Mouse (Mus musculus) neural tube, embryonic 15.5 days (tissue): ENCODE measurements at regions not wholly inside any gene's neighbourhood (a gene's known extent, or its start where the extent isn't known, plus 50 kb on each side); places are given as distances from the start of the nearest gene placed in this dataset.

Source experiments
- ATAC-seq: fragments of 200-750 bp; cut with Nextera tagmentation; 2 replicates; pipeline ENCODE4 v1.8.0; 2017; ENCODE audit warnings: mild to moderate bottlenecking, moderate TSS enrichment, moderate library complexity; ENCODE audit not compliant: low FRiP score
- H3K27ac ChIP-seq: fragments of 300-500 bp; sonication (generic); replicated peaks from 2 replicates; pipeline ENCODE4 v1.5.1; 2015; ENCODE audit warnings: mild to moderate bottlenecking, inconsistent platforms
- H3K27me3 ChIP-seq: fragments of 300-500 bp; sonication (generic); replicated peaks from 2 replicates; pipeline ENCODE4 v1.6.1; 2015; ENCODE audit warnings: inconsistent platforms
- H3K36me3 ChIP-seq: fragments of 300-500 bp; sonication (generic); 2 replicates; pipeline ENCODE4 v1.6.1; 2015; ENCODE audit warnings: inconsistent platforms
- H3K4me1 ChIP-seq: fragments of 300-500 bp; sonication (generic); 2 replicates; pipeline ENCODE4 v1.6.1; 2015; ENCODE audit warnings: inconsistent platforms
- H3K4me2 ChIP-seq: fragments of 300-500 bp; sonication (generic); 2 replicates; pipeline ENCODE4 v1.6.1; 2015; ENCODE audit warnings: inconsistent platforms, mild to moderate bottlenecking, moderate library complexity
- H3K4me3 ChIP-seq: fragments of 300-500 bp; sonication (generic); replicated peaks from 2 replicates; pipeline ENCODE4 v1.5.1; 2015; ENCODE audit warnings: mild to moderate bottlenecking, inconsistent platforms
- H3K9ac ChIP-seq: fragments of 300-500 bp; sonication (generic); replicated peaks from 2 replicates; pipeline ENCODE4 v1.6.1; 2015; ENCODE audit warnings: mild to moderate bottlenecking, inconsistent platforms
- H3K9me3 ChIP-seq: fragments of 300-500 bp; sonication (generic); replicated peaks from 2 replicates; pipeline ENCODE4 v1.6.1; 2016; ENCODE audit warnings: inconsistent platforms
- WGBS: fragments of 180-500 bp; shearing (Covaris S2); methylation state at CpG from one replicate; pipeline ENCODE4 v1.1.7; 2015; ENCODE audit warnings: mixed read lengths; 5-methylcytosine and 5-hydroxymethylcytosine counted together

- ATAC-seq: no peak
- Histone ChIP-seq H3K9me3 (no peaks in the 10 kb centered on the region), H3K9ac (no peak overlapping the region), H3K4me3 (no peak overlapping the region), H3K4me1 (peaks cover 4% of the 10 kb centered on the region; the same call in 1 of the 2 replicates), H3K27me3 (no peaks in the 10 kb centered on the region), H3K36me3 (no peaks in the 10 kb centered on the region), H3K4me2 (no peak overlapping the region), H3K27ac (no peak overlapping the region)
- WGBS: 98% methylated on average over 3 of the region's 3 CpGs
Observed at GRCm38 (mm10) chr12:71630386-71630785, 200.5 kb upstream of the Daam1 start.

GRCm38 (mm10) chr12:71636300-71636699, 194.6 kb upstream of the Daam1 start:
- Histone ChIP-seq H3K9ac (no peak overlapping the region), H3K4me3 (no peak overlapping the region), H3K36me3 (no peaks in the 10 kb centered on the region), H3K27ac (no peak overlapping the region), H3K4me2 (no peak overlapping the region), H3K9me3 (no peaks in the 10 kb centered on the region), H3K27me3 (no peaks in the 10 kb centered on the region), H3K4me1 (peaks cover 8% of the 10 kb centered on the region; the same call in 1 of the 2 replicates)
- no peak for ATAC-seq
- 84% methylated on average over 6 of the region's 6 CpGs for WGBS

- ATAC-seq: no peak
- H3K9ac ChIP-seq: no peak overlapping the region
- no peak overlapping the region for H3K4me2 ChIP-seq
- no peak overlapping the region for H3K4me3 ChIP-seq
- H3K4me1 ChIP-seq: peaks cover 10% of the 10 kb centered on the region
- H3K36me3 ChIP-seq: no peaks in the 10 kb centered on the region
- no peak overlapping the region for H3K27ac ChIP-seq
- 80% methylated on average over 3 of the region's 3 CpGs for WGBS
- H3K27me3 ChIP-seq: no peaks in the 10 kb centered on the region
- H3K9me3 ChIP-seq: no peaks in the 10 kb centered on the region
Observed at GRCm38 (mm10) chr12:71637248-71637647, 193.6 kb upstream of the Daam1 start.

GRCm38 (mm10) chr12:71638246-71638645, 192.6 kb upstream of the Daam1 start:
- WGBS: 51% methylated on average over 8 of the region's 8 CpGs
- no peak overlapping the region for H3K27ac ChIP-seq
- H3K9ac ChIP-seq: no peak overlapping the region
- H3K4me2 ChIP-seq: no peak overlapping the region
- ATAC-seq: no peak
- no peaks in the 10 kb centered on the region for H3K27me3 ChIP-seq
- H3K4me1 ChIP-seq: peaks cover 17% of the 10 kb centered on the region
- no peaks in the 10 kb centered on the region for H3K9me3 ChIP-seq
- no peaks in the 10 kb centered on the region for H3K36me3 ChIP-seq
- H3K4me3 ChIP-seq: no peak overlapping the region

- Histone ChIP-seq H3K4me3 (no peak overlapping the region), H3K9me3 (no peaks in the 10 kb centered on the region), H3K36me3 (no peaks in the 10 kb centered on the region), H3K27me3 (no peaks in the 10 kb centered on the region), H3K4me1 (peaks cover 17% of the 10 kb centered on the region), H3K4me2 (no peak overlapping the region), H3K27ac (no peak overlapping the region), H3K9ac (no peak overlapping the region)
- WGBS: 53% methylated on average over 10 of the region's 10 CpGs
- ATAC-seq: no peak
Observed at GRCm38 (mm10) chr12:71640058-71640501, 190.8 kb upstream of the Daam1 start.

- no peak overlapping the region for H3K4me2 ChIP-seq
- peaks cover 17% of the 10 kb centered on the region for H3K4me1 ChIP-seq
- no peak for ATAC-seq
- no peak overlapping the region for H3K4me3 ChIP-seq
- no peak overlapping the region for H3K27ac ChIP-seq
- H3K9me3 ChIP-seq: no peaks in the 10 kb centered on the region
- H3K9ac ChIP-seq: no peak overlapping the region
- 90% methylated on average over 2 of the region's 2 CpGs for WGBS
- H3K36me3 ChIP-seq: no peaks in the 10 kb centered on the region
- no peaks in the 10 kb centered on the region for H3K27me3 ChIP-seq
Observed at GRCm38 (mm10) chr12:71641486-71641885, 189.4 kb upstream of the Daam1 start.

- no peak overlapping the region for H3K27ac ChIP-seq
- H3K4me2 ChIP-seq: no peak overlapping the region
- no peaks in the 10 kb centered on the region for H3K27me3 ChIP-seq
- no peaks in the 10 kb centered on the region for H3K36me3 ChIP-seq
- H3K9me3 ChIP-seq: no peaks in the 10 kb centered on the region
- H3K4me1 ChIP-seq: peaks cover 17% of the 10 kb centered on the region
- H3K4me3 ChIP-seq: no peak overlapping the region
- no peak for ATAC-seq
- 79% methylated on average over 8 of the region's 8 CpGs for WGBS
- no peak overlapping the region for H3K9ac ChIP-seq
Observed at GRCm38 (mm10) chr12:71642797-71643337, 188.0 kb upstream of the Daam1 start.

GRCm38 (mm10) chr12:71651251-71651650, 179.6 kb upstream of the Daam1 start:
- no peaks in the 10 kb centered on the region for H3K36me3 ChIP-seq
- no peak overlapping the region for H3K27ac ChIP-seq
- H3K4me3 ChIP-seq: no peak overlapping the region
- no peak overlapping the region for H3K9ac ChIP-seq
- H3K27me3 ChIP-seq: no peaks in the 10 kb centered on the region
- H3K9me3 ChIP-seq: no peaks in the 10 kb centered on the region
- H3K4me2 ChIP-seq: no peak overlapping the region
- no peaks in the 10 kb centered on the region for H3K4me1 ChIP-seq
- no peak for ATAC-seq
- WGBS: 72% methylated on average over 2 of the region's 2 CpGs

GRCm38 (mm10) chr12:71693346-71694038, 137.4 kb upstream of the Daam1 start:
- no peak overlapping the region for H3K9ac ChIP-seq
- H3K27me3 ChIP-seq: no peaks in the 10 kb centered on the region
- no peak overlapping the region for H3K4me3 ChIP-seq
- H3K27ac ChIP-seq: no peak overlapping the region
- no peaks in the 10 kb centered on the region for H3K4me1 ChIP-seq
- 63% methylated on average over 10 of the region's 10 CpGs for WGBS
- no peak overlapping the region for H3K4me2 ChIP-seq
- no peak for ATAC-seq
- no peaks in the 10 kb centered on the region for H3K36me3 ChIP-seq
- no peaks in the 10 kb centered on the region for H3K9me3 ChIP-seq

- peaks cover 4% of the 10 kb centered on the region; the same call in 1 of the 2 replicates for H3K4me1 ChIP-seq
- H3K27me3 ChIP-seq: no peaks in the 10 kb centered on the region; the same call in 1 of the 2 replicates
- ATAC-seq: no peak
- no peak overlapping the region for H3K27ac ChIP-seq
- WGBS: 77% methylated on average over 2 of the region's 2 CpGs
- H3K9me3 ChIP-seq: no peaks in the 10 kb centered on the region
- H3K9ac ChIP-seq: no peak overlapping the region
- H3K36me3 ChIP-seq: no peaks in the 10 kb centered on the region
- no peak overlapping the region for H3K4me2 ChIP-seq
- H3K4me3 ChIP-seq: no peak overlapping the region
Observed at GRCm38 (mm10) chr12:71701753-71702152, 129.1 kb upstream of the Daam1 start.

- no peaks in the 10 kb centered on the region for H3K36me3 ChIP-seq
- H3K9me3 ChIP-seq: no peaks in the 10 kb centered on the region
- H3K27me3 ChIP-seq: no peaks in the 10 kb centered on the region; the same call in 1 of the 2 replicates
- no peak overlapping the region for H3K27ac ChIP-seq
- ATAC-seq: no peak
- no peak overlapping the region for H3K4me3 ChIP-seq
- no peak overlapping the region for H3K4me2 ChIP-seq
- H3K4me1 ChIP-seq: peaks cover 4% of the 10 kb centered on the region; the same call in 1 of the 2 replicates
- H3K9ac ChIP-seq: no peak overlapping the region
- WGBS: 82% methylated on average over 11 of the region's 11 CpGs
Observed at GRCm38 (mm10) chr12:71702181-71702580, 128.7 kb upstream of the Daam1 start.

- Histone ChIP-seq H3K36me3 (no peaks in the 10 kb centered on the region), H3K4me3 (no peak overlapping the region), H3K27me3 (no peaks in the 10 kb centered on the region; the same call in 1 of the 2 replicates), H3K27ac (no peak overlapping the region), H3K4me2 (no peak overlapping the region), H3K9me3 (no peaks in the 10 kb centered on the region), H3K4me1 (peaks cover 4% of the 10 kb centered on the region; the same call in 1 of the 2 replicates), H3K9ac (no peak overlapping the region)
- no peak for ATAC-seq
- 84% methylated on average over 13 of the region's 13 CpGs for WGBS
Observed at GRCm38 (mm10) chr12:71703146-71703902, 127.6 kb upstream of the Daam1 start.
